Mouse (Mus musculus): Measurements from ENCODE around the gene Zcchc4. TPM values are rescaled to one million over a fixed set of nuclear protein-coding genes. Genes with fewer than 3 reads are reported as not detected.

The Zcchc4 gene
- polyA plus RNA-seq, 1 experiment from 2014 or later = 15.9 TPM

GRCm38 (mm10) chr5:52844319-52844718, 69.1 kb downstream of the Zcchc4 start:
- Histone ChIP-seq H3K27me3 (no peaks in the 10 kb centered on the region), H3K9ac (no peak overlapping the region), H3K27ac (no peak overlapping the region), H3K36me3 (peaks cover 81% of the 10 kb centered on the region), H3K4me2 (no peak overlapping the region), H3K4me3 (no peak overlapping the region), H3K4me1 (replicated peaks) (no peaks in the 10 kb centered on the region), H3K9me3 (no peaks in the 10 kb centered on the region)
- WGBS = 98% methylated on average over 7 of the region's 7 CpGs
- ATAC-seq (ENCODE audit: low FRiP score) = no peak

GRCm38 (mm10) chr5:52855727-52856126, 80.5 kb downstream of the Zcchc4 start:
- Histone ChIP-seq H3K9me3 (no peaks in the 10 kb centered on the region), H3K36me3 (peaks cover 73% of the 10 kb centered on the region), H3K4me2 (no peak overlapping the region), H3K4me3 (no peak overlapping the region), H3K4me1 (replicated peaks) (no peaks in the 10 kb centered on the region), H3K27ac (no peak overlapping the region), H3K9ac (no peak overlapping the region), H3K27me3 (no peaks in the 10 kb centered on the region)
- WGBS = 89% methylated on average over 5 of the region's 5 CpGs
- ATAC-seq (ENCODE audit: low FRiP score) = no peak

- Histone ChIP-seq H3K27ac (no peak overlapping the region), H3K4me1 (replicated peaks) (0 out of 2 replicates have a peak, but pooled peaks cover 5% of the 10 kb centered on the region), H3K9me3 (no peaks in the 10 kb centered on the region), H3K4me3 (no peak overlapping the region), H3K9ac (no peak overlapping the region), H3K4me2 (no peak overlapping the region), H3K36me3 (peaks cover 90% of the 10 kb centered on the region), H3K27me3 (no peaks in the 10 kb centered on the region)
- 94% methylated on average over 8 of the region's 8 CpGs for WGBS
- ATAC-seq (ENCODE audit: low FRiP score) = no peak
These were observed 89.2 kb downstream of the Zcchc4 start for GRCm38 (mm10) chr5:52864446-52864845.

DNA sequence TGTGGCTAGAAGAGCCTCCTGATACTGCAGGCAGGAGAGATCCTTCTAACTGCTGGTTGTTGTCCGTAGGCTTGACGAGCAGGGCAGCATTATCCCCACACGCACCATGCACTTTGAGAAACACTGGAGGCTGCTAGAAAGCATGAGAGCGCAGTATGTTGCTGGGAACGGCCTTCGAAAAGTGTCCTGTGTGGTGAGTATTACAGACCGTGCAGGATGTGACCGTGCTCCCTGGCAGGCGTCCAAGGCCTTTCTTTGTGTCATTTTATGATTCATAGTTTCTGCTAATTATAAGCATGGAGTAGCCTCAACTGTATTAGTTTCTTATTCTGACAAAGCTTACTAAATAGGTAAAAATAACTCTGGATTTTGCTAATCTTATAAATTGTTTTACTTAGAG, 90.6 kb downstream of the Zcchc4 start:
- ATAC-seq (ENCODE audit: low FRiP score) = no peak
- Histone ChIP-seq H3K9me3 (no peaks in the 10 kb centered on the region), H3K27me3 (no peaks in the 10 kb centered on the region), H3K4me3 (no peak overlapping the region), H3K4me2 (no peak overlapping the region), H3K9ac (no peak overlapping the region), H3K27ac (no peak overlapping the region), H3K36me3 (peaks cover 76% of the 10 kb centered on the region), H3K4me1 (replicated peaks) (peaks cover 10% of the 10 kb centered on the region)
- 74% methylated on average over 9 of the region's 9 CpGs for WGBS

DNA sequence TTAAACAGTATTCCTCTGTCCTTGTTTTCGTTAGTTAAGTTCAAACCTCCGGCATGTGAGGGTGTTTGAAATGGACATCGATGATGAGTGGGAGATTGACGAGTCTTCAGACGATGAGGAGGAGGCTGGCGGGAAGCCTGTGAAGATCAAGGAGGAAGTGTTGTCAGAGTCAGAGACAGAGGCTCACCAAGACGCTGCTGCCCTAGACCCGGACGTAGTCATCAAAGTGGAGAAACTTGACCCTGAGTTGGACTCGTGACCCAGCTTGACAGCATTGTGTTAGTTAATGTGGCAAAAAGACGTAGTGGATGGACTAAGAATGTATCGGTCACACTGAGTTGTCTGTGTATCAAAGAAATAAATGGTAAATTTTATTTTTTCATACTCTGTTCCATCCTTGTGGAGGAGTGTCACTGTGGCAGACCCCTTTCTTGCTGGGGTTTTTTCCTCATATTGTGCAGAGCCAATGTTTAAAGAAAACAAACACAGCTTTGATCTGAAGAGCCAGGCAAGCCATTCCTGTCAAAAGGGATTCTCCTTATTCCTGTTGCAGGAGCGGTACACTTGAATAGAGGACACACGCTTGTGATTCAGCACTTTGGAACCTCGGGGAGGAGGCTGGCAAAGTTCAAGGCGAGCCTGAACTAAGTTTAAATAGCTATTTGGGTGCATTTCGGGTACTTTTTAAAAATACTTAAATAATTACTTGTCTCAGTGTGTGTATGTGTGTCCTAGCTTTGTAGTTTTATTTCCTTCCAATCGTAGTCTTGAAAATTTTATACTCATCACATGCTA, 91.3 kb downstream of the Zcchc4 start:
- H3K27me3 ChIP-seq = no peaks in the 10 kb centered on the region
- no peak overlapping the region; the same call in 1 of the 2 replicates for H3K27ac ChIP-seq
- H3K9ac ChIP-seq = no peak overlapping the region
- 82% methylated on average over 18 of the region's 18 CpGs for WGBS
- H3K4me1 ChIP-seq (replicated peaks) = peaks cover 10% of the 10 kb centered on the region
- no peak for ATAC-seq (ENCODE audit: low FRiP score)
- H3K9me3 ChIP-seq = no peaks in the 10 kb centered on the region
- H3K4me2 ChIP-seq = no peak overlapping the region
- peaks cover 69% of the 10 kb centered on the region for H3K36me3 ChIP-seq
- H3K4me3 ChIP-seq = no peak overlapping the region

- H3K4me1 ChIP-seq (replicated peaks) = peaks cover 10% of the 10 kb centered on the region
- peak; percentile 67; the same call in 1 of the 2 replicates for ATAC-seq (ENCODE audit: low FRiP score)
- no peak overlapping the region for H3K4me2 ChIP-seq
- WGBS = 71% methylated on average over 12 of the region's 12 CpGs
- H3K27me3 ChIP-seq = no peaks in the 10 kb centered on the region
- peaks cover 45% of the 10 kb centered on the region for H3K36me3 ChIP-seq
- H3K9me3 ChIP-seq = no peaks in the 10 kb centered on the region
- no peak overlapping the region for H3K4me3 ChIP-seq
- H3K9ac ChIP-seq = no peak overlapping the region
- 0 out of 2 replicates have a peak overlapping the region, but pooled peaks have one; percentile 37 for H3K27ac ChIP-seq
These were observed 93.9 kb downstream of the Zcchc4 start for GRCm38 (mm10) chr5:52868918-52869703.

- no peak overlapping the region for H3K27ac ChIP-seq
- ATAC-seq (ENCODE audit: low FRiP score) = no peak
- H3K4me2 ChIP-seq = no peak overlapping the region
- H3K9ac ChIP-seq = no peak overlapping the region
- 5% methylated on average over 1 of the region's 1 CpGs for WGBS
- H3K27me3 ChIP-seq = no peaks in the 10 kb centered on the region
- H3K4me1 ChIP-seq (replicated peaks) = peaks cover 10% of the 10 kb centered on the region
- no peak overlapping the region for H3K4me3 ChIP-seq
- H3K36me3 ChIP-seq = peaks cover 24% of the 10 kb centered on the region
- H3K9me3 ChIP-seq = no peaks in the 10 kb centered on the region
These were observed 96.3 kb downstream of the Zcchc4 start for GRCm38 (mm10) chr5:52871461-52871860.

DNA sequence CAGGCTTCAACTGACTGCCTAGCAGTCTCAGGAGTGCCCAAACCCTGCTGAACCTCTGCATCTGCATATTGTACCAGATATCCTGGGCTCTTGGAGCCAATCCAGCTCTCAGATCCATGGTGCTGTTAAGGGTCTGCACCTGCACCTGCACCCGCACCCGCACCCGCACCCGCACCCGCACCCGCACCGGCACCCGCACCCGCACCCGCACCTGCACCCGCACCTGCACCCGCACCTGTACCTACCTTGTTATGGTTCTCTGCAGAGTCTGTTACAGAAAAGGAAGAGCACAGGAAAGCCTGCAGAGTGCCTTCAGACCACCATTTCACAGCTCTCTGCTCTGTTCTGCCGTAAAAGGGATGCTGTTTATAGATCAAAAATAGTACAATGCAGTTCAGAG, 96.8 kb downstream of the Zcchc4 start:
- Histone ChIP-seq H3K27me3 (no peaks in the 10 kb centered on the region), H3K36me3 (peaks cover 19% of the 10 kb centered on the region), H3K4me2 (no peak overlapping the region), H3K9me3 (no peaks in the 10 kb centered on the region), H3K4me1 (replicated peaks) (peaks cover 10% of the 10 kb centered on the region), H3K27ac (no peak overlapping the region), H3K4me3 (no peak overlapping the region), H3K9ac (no peak overlapping the region)
- WGBS = 97% methylated on average over 13 of the region's 13 CpGs
- no peak for ATAC-seq (ENCODE audit: low FRiP score)

Other genes starting within 250 kb of the Zcchc4 start
- 2.7 and 3.0 TPM in 2 replicates for gene Lgi2, start 208.9 kb upstream of the Zcchc4 start, polyA plus RNA-seq (2015; fragmentation: Nextera tagmentation; extraction: Ambion mirVana)
- gene Sepsecs, start 105.7 kb upstream of the Zcchc4 start, polyA plus RNA-seq (2015; fragmentation: Nextera tagmentation; extraction: Ambion mirVana) = 7.0 and 7.6 TPM in 2 replicates
- 6.5 and 7.2 TPM in 2 replicates for gene Pi4k2b, start 33.8 kb upstream of the Zcchc4 start, polyA plus RNA-seq (2015; fragmentation: Nextera tagmentation; extraction: Ambion mirVana)
- gene Anapc4, start 58.6 kb downstream of the Zcchc4 start, polyA plus RNA-seq (2015; fragmentation: Nextera tagmentation; extraction: Ambion mirVana) = 116 and 126 TPM in 2 replicates

Measured in hindbrain, embryonic 13.5 days (tissue).